Mouse (Mus musculus): ENCODE measurements around the gene Zan. TPM values are rescaled to one million over a fixed set of nuclear protein-coding genes. Genes with fewer than 3 reads are reported as not detected.
"Not testable (repeated sequence)": the region's sequence is repeated elsewhere in the genome, so short reads cannot be mapped to it uniquely, and the experiment has no call there.

Zan gene
- total RNA-seq, 2 experiments from 2014 or later = 0.03 TPM; not detected in 1

DNA sequence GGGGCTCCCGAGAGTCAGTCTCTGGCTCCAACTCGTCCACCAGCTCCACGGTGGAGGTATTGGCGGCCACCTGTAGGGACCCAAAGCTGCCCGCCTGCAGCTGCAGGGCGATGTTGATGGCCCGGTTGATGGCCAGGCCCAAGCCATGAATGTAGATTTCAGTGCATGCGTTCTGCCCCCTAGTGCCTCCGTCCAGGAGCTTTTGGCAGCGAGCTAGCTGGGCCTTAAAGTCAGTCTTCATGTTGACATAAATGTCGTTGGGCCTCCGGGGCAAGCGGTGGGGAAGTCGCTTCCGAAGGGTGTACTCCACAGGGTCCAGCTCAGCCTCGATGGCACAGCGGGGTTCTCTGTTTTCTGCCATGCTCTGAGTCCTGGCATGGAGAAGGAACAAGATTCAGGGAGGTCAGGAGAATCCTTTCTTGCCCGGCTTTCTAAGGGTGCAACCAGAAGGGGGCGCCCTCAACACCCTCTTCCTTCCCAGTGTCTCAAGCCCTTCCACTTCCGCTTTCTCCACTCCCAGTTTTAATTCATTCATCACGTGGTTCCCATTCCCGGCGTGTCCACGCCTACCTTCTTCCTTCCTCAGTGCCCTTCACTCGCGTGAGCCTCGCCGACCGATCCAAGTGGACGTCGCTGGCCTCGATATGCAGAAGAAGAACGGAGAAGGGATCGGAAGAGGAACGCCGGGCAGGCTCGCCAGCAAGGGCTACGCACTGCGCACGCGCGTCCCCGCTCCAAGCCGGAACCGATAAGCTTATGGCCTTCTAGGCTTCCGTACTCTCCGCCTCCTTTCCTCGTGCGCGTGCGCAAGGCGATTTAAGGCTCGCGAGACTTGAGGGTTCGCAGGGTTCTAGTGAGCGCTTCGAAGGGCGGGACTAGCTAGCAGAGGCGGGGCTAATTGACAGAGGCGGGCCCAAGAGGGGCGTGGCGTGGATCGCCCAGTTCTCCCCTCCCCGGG, 25.1 kb upstream of the Zan start, which contains the start of gene Pop7:
Pop7 (minus strand) TSS at position 810 of the 958 bp plus-strand sequence.
- peak; percentile 99 to 100 for DNase-seq

DNA sequence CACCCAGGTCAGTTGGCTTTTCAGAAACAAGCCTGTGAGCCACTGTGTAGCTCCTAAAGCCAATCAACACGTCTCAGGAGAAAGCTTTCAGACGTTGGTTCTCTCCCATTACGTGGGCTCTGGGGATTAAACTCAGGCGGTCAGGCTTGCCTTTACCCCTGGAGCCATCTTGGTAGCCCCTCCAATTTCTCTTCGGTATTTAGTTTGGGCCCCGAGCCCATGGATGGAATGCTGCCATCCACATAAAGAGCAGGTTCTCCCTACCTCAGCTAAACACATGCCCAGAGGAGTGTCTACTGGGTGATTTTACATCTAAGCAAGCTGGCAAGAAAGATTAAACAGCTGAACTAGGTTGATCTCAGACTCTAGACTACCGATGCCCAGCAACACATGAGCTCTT, 23.3 kb upstream of the Zan start:
- no peak for DNase-seq

DNA sequence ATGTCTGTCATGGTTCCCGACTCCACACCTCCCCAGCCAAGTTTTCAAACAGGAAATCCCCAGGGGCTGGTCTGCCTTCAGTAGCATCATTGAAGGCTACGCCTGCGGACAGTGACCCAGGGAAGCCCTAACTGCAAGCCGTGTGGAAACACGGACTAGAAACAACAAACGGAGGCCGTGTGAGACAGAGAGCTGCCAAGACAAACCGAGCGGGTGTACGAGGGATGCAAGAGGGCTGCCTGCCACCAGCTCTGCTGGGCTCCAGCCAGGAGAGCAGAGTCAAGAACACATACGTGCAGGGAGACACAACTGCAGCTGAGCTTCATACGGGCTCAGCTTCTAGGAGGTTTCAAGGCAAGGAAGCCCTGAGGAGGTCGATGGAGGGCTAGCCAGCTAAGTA, 17.0 kb upstream of the Zan start:
- peak in 1 of 2 experiments; percentile 48 for DNase-seq

DNA sequence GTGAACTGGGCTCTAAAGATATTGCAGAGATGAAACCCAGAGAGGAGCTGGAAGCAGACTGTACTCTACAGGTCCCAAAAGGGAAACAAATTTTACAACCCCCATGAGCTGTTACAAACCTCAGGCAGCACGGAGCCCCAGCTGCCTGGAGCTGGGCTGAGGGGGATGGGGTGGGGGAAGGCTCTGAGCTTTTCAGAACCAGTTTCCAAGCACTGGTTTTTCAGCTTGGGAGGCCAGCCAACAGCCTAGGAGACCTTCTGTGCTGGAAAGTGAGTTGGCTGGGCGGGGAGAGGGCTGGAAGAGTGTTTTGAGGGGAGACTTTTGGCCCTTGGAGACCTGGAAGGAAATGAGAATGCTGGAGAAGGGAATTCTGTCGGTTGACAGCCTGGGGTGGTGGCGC, 14.7 kb upstream of the Zan start:
- no peak for DNase-seq

DNA sequence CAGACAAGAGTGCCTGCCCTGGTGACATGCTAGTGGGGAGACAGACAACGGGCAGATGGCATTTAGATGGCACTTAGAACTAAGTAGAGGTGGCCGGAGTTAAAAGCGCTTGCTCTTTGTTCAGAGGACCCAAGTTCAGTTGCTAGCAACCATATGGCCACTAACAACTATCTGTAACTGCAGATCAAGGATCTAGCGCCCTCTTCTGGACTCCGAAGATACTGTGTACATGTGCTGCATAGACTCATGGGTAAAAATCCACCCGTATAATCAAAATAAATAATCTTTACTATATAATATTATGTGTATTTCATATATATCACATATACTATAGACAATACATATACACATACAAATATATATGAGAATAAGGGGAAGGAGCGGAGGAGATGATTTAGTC, 10.8 kb upstream of the Zan start:
- no peak for DNase-seq

DNA sequence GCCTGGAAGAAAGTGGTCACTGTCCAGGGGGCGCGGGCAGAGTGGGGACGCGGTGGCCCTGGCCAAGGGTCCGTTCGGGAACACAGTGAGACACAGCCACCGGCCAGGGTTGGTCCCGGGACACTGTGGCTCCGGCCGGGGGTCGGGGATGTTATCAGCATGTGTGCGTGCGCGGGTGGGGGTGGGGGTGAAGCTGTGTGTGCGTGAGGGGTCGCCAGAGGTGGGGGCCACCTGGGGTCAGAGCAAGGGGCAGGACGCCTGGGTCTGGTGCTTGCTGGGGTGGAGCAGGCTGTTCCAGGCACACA, 8.9 kb upstream of the Zan start:
- DNase-seq = no peak

DNA sequence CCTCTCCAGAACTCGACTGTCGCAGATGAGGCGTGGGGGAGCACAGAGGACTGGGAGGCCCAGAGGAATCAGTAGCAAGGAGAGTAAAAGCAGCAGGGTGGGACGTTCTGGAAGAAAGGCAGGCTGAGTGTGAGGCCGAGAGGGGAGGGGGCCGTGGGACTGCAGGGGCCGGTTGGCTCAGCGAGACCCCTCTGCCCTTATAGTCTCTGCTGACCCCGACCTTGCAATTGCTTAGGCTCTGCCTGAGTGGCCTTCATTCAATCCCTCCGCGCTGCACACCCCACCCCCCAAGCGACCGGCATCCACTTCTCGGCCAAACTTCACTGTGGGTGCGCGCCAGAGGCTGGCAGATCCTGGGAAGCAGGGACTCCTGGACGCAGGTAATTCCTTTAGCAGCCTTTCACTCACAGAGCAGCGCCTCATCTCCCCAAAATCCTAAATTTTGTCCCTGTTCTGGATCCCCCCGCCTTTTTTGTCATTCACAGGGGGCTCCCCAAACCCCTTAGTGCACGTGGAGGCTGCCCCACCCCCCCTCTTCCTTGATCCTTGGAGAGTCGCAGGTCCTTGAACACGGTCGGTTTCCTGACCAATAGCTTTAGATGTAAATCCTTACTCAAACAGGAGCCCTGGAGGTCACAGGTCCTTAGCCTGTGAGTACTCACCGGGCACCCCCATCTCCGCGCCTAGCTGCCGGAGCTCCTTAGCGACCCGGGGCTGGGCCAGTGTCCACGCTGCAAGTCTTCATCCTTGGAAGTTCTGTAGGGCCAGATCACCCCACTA, 8.4 kb upstream of the Zan start:
- no peak for DNase-seq

DNA sequence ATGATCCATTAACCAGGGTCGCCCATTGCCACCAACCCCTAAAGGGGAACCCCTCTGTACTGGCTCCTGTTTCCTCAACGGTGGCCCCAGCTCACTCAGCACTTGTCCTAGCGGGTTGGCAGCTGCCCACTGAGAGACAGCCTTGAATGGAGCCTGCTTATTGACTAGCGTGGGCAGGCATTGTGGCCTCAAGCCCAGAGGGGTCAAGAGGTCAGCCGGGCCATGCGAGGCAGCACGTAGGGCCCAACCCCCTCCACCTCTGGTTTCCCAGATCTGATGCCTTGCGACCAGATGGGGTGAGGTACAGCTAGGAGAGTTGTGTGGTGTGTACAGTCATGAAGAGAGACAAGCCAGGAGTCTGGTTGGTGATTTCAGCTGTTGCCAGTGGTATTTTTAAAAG, 5.0 kb upstream of the Zan start:
- peak; percentile 50 to 57 for DNase-seq

DNA sequence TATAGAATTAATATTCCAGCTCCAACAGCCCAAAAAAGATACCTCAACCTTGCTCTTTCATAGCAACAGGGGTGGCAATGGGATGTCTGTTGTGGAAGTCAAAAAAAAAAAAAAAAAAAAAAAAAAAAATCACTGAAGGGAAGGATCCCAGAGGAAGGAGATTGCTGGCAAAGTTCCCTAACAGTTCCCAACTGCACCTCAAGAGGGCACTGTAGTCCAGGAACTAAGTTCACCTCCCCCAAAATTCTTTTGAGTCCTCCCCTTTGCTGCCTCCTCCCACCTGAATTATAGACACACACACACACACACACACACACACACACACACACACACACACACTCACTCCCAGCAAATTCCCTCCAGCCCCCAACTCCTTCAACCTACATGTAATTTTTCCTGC, 4.3 kb upstream of the Zan start:
- DNase-seq = peak; percentile 71 to 72

DNA sequence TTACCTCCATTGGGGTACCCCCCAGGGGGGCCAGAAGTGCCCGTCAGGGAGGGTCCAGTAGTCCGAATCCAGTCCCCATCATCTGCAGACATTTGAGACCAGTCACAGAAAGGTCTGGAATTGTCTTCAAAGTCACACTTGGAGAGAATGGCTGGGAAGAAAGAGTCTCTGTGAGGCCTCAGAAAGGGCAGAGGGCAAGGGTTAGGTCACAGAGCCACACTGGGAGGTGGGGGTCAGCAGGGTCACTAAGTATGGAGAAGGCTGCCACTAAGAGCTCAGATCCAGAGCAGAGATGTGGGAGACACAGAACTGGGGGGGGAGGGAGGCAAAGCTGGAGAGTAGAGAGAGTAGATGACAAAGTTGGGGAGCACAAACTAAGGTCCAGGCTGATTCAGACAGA, 2.5 kb downstream of the Zan start:
- DNase-seq = no peak

DNA sequence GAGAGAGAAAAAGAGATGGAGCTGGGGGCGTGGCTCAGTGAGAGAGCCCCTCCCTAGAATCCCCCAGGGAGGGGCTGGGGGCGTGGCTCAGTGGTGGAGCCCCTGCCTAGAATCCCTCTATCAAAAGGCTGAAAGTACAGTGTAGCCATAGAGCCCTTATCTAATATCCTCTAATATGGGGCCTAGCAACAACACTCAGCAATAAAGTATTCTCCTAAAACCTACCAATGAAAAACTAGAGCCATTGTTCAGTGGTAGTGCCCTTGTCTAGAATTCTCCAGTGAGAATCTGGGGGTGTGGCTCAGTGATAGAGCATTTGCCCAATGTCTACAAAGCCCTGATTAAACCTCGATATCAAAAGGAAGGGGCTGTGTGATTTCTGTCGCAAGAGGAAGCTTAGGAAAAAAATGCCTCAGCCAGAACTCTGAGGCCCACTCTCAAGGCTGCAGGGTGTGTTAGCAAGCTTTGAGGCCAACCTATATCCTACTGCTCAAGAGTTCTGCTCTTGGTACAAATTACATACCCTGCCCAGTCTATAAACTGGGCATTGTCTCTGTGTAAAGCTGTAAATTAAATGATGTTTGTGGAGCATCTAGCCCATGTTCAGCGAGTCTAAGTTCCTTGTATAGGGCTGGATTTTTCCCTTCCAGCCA, 4.5 kb downstream of the Zan start:
- no peak for DNase-seq

DNA sequence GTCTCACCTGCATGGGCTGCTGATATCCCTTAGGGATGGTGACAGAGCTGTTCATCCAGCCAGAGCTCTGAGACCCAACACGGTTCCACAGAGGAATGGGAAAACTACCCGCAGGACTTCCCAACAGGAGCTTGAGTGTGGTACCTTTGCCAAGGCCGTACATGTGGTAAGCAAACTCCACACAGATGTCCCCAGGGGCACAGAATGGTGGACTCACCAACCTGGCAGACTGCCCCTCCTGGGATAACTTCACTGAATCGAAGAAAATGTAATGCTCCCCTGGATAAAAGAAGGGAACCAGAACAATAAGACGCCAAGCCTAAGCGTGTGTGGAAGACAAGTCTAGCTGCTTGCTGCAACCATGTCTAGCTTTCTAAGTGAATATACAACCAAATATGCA, 9.9 kb downstream of the Zan start:
- no peak for DNase-seq

DNA sequence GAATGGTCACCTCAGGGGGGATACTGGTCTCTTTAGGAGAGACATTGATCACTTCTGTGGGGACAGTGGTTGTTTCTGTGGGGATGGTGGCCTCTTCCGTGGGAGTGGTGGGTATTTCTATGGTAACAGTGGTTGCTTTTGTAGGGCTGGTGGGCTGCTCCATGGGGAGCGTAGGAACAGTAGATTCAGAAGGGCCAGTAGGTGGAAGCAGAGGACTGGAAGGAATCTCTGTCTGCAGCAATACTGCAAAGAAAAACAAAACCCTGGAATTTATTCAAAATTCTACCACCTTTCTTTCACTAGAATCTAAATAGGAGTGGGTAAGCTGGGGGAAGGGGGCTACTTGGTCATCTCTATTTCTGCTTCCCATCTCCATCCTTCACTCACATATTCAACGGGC, 11.8 kb downstream of the Zan start:
- no peak for DNase-seq

DNA sequence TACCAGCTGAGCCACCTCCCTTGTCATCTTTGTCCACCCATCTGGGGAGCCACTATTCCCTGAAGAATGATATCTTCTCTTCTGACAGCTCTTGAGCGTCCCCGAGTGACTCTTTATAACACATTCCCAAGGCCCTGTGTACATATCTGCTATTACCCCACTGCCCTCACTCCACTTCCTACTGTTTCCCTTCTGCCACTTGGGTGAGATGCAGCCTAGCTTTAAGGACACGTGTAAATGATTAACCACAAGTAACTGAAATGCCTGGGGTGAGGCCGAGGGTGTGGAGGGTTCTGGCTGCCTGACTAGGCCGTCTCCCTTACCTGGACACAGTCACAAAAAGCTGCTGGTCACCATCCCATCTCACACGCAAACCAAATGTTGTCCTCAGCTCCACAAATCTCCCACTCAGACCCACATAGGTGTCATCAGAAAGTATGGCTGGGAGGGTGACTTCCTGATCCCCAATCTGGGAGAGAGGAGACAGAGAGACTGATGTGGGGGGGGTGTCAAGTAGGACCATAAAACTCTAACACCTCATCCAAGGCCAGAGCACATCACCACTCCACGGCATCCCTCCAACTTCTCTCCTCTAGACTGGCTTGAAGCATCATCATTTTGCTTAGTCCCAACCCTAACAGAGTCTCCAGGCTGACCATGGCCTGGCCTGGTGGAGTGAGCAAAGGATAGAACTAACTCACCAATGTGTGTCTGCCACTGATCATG, 20.8 kb downstream of the Zan start:
- DNase-seq = no peak

DNA sequence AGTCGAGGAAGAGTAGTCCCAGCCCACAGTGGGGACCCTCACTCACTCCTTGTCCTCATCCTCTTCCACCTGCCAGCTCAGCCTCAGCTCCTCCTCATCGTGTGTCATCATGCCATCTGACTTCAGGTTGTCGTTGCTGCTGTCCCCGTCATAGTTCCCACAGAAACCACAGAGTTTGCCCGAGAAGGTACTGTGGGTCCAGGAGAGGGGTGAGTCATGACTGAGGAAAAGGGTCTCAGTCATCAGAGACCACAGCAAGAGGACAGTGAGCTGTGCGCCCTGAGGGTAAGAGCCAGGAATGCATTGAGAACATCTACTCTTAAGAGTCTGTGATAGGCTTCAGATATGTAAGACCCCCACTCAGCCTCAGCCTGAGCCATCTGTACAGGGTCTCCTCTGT, 21.7 kb downstream of the Zan start:
- DNase-seq = no peak

DNA sequence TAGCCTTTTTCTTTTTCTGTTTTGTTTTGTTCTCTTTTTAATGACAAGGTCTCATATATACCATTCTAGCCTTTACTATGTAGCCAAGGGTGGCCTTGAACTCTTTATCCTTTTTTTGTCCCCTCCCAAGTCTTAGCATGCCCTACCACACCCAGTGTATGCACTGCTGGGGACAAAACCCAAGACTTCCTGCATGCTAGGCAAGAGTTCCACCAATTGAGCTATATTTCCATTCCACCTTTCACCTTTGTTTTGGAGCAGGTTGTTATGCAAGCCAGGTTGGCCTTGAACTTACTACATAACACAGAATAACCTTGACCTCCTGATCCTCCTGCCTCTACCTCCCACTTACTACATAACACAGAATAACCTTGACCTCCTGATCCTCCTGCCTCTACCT, 31.3 kb downstream of the Zan start:
- DNase-seq = no peak

DNA sequence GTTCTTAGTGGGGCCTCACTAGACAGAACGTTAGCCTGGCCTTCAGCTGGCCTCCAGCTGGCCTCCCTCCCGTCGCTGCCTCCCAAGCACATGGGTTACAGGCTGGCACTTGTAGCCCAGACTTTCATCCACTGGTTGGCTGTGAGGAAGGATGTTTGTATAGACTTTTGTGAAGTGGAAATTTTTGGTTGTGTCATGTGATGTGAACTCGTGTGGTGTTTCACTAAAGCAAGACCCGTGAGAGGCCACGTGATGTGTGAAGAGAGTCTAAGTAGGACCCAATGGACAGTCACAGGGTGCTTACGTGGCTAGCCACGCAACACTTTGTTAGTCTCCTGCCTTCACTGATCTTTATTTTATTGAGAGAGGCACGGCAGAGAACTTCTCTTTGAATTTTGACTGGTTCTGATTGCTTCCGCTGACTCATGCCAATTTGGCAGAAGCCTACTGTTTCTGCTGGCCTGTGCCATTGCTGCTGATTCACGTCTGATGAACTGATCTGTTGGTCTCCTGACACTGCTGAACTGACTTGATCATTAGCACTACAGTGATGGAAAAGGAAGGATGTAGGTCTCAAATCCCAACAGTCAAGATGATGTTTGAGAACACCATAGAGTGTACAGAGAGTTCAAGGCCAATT, 36.5 kb downstream of the Zan start:
- peak; percentile 59 to 67 for DNase-seq

DNA sequence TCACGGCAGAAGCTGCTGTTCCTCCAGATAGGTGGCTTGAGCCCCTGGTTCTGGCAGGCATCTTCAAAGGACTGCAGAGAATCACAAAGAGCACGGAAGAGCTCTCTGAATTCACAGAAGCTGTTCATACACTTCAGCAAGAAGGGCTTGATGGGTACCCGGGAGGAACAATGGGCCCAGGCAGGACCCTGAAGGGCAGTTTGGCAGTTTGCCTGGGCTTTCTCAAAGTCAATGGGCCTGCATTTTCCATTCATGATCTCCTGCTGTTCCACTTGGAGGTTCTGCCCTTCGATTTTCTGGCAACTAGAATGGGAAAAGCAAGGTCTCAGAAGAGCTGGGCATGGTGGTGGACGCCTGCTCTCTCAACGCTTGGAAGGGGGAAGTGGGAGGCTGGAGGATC, 43.0 kb downstream of the Zan start:
- no peak for DNase-seq

DNA sequence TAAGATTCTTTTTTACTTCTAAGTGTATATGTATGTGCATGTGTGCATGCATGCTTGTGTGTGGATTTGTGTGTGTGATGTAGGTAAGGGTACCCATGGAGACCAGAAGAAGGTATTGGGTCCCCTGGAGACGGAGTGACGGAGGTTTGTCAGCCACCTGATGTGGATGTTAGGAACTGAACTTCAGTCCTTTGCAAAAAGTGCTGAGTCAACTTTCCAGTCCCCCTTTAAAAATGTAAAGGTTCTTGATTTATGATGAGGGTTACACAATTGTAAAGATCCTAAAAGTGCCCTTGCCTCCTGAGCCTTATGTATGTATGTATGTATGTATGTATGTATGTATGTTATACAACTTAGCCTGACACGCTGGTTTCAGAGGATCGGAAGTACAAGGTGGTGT, 46.5 kb downstream of the Zan start:
- DNase-seq = not testable (repeated sequence)

DNA sequence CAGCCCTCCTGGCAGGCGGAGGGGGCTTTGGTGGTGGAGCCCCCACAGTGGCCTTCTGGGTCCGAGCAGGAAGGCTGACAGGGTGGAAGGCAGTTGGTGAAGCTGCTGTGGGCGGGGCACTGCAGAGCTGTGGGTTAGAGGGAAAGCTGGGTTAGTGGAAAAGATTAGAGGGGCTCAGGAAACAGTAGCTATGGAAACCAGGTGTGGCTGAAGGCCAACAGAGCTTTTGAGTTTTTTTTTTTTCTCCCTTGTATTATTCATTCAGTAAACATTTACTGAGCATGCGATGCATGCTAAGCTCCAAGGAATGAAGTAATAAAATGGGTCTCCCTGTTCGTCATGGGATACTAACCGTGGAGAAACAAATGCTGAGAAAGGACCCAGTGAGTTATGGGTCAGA, 51.2 kb downstream of the Zan start:
- no peak for DNase-seq

DNA sequence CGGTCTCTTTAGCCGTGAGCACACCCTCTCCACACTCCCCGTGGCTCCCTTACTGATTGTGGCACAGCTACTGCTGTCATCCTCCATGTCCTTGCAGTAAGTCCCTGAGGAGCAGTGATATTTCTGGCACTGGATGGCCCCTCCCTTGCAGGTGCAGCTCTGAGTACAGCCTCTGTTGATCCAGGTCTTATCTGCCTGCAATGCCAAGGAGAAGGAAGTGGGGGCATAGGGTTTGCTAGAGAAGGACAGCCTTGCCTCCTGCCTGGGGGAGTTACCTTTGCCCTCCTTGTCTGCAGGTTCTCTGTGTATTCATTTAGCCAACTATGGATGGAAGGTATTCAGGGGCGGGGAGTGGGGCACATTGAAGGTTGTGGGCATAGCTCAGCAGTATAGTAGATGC, 57.0 kb downstream of the Zan start:
- DNase-seq = no peak

DNA sequence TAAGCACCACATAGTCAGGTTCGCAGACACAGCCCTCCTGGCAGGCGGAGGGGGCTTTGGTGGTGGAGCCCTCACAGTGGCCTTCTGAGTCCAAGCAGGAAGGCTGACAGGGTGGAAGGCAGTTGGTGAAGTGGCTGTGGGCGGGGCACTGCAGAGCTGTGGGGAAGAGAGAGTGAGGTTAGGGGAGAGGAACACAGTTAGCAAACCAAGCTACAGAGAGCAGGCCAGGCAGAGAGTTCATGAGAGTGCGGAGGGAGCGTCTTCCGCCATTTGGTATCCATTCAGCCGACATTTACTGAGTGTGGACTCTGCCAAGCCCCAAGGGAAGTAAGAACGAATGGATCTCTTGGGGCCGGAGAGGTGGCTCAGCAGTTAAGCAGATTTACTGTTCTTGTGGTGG, 57.8 kb downstream of the Zan start:
- DNase-seq = no peak

Measured in adrenal gland, postnatal 36 days (tissue).